Mouse (Mus musculus): ENCODE data around the gene Tubgcp6. TPM values are rescaled to one million over a fixed set of nuclear protein-coding genes. Genes with fewer than 3 reads are reported as not detected.

Gene Tubgcp6
- polyA plus RNA-seq, 1 experiment from 2014 or later, result 3.3 TPM

- TF ChIP-seq CTCF (IDR thresholded peaks at IDR 0.05; ENCODE audit: low read depth) (no peak), EP300 (IDR thresholded peaks at IDR 0.05; ENCODE audit: low read depth) (no peak)
- no peak for ATAC-seq
- Histone ChIP-seq H3K27me3 (ENCODE audit: insufficient read depth, low read length) (peaks cover 51% of the 10 kb centered on the region), H3K9me3 (ENCODE audit: low read length) (no peaks in the 10 kb centered on the region), H3K27ac (ENCODE audit: low read depth) (no peak overlapping the region), H3K4me3 (ENCODE audit: low read depth, low read length) (no peak overlapping the region), H3K4me2 (ENCODE audit: low read depth, low read length) (no peak overlapping the region), H3K4me1 (ENCODE audit: insufficient read depth) (no peaks in the 10 kb centered on the region), H3K9ac (replicated peaks) (no peak overlapping the region), H3K36me3 (replicated peaks; ENCODE audit: insufficient read depth, low read length) (no peaks in the 10 kb centered on the region)
- DNase-seq, result no peak
- 25% methylated on average over 6 of the region's 6 CpGs for WGBS (ENCODE audit: insufficient replicate concordance)
Observed at GRCm38 (mm10) chr15:89058736-89059135, 64.2 kb downstream of the Tubgcp6 start.

- H3K27me3 ChIP-seq (ENCODE audit: insufficient read depth, low read length), result peaks cover 24% of the 10 kb centered on the region
- no peak for ATAC-seq
- TF ChIP-seq EP300 (IDR thresholded peaks at IDR 0.05; ENCODE audit: low read depth) (no peak), CTCF (IDR thresholded peaks at IDR 0.05; ENCODE audit: low read depth) (no peak)
- no peak for DNase-seq
- 71% methylated on average over 7 of the region's 7 CpGs for WGBS (ENCODE audit: insufficient replicate concordance)
- no peak overlapping the region for H3K27ac ChIP-seq (ENCODE audit: low read depth)
- H3K9me3 ChIP-seq (ENCODE audit: low read length), result no peaks in the 10 kb centered on the region
- H3K36me3 ChIP-seq (replicated peaks; ENCODE audit: insufficient read depth, low read length), result no peaks in the 10 kb centered on the region
- H3K4me3 ChIP-seq (ENCODE audit: low read depth, low read length), result no peak overlapping the region
- H3K9ac ChIP-seq (replicated peaks), result no peak overlapping the region
- no peaks in the 10 kb centered on the region for H3K4me1 ChIP-seq (ENCODE audit: insufficient read depth)
- H3K4me2 ChIP-seq (ENCODE audit: low read depth, low read length), result no peak overlapping the region
Observed at GRCm38 (mm10) chr15:89054666-89055065, 68.2 kb downstream of the Tubgcp6 start.

Small RNA genes within 50 kb of the gene (microRNA-seq; reads per million reads assigned to microRNA genes)
- gene Mir7118, result 2.4 reads per million

Other genes starting within 250 kb of the Tubgcp6 start
- gene Ttll8, start 168.7 kb downstream of the Tubgcp6 start, polyA plus RNA-seq (2015; fragmentation: Nextera tagmentation; extraction: Ambion mirVana), result not detected in 2 replicates
- gene Mlc1, start 144.1 kb downstream of the Tubgcp6 start, polyA plus RNA-seq (2015; fragmentation: Nextera tagmentation; extraction: Ambion mirVana), result not detected in 2 replicates
- not detected in 2 replicates for gene Mov10l1, start 140.2 kb downstream of the Tubgcp6 start, polyA plus RNA-seq (2015; fragmentation: Nextera tagmentation; extraction: Ambion mirVana)
- gene Panx2, start 63.4 kb downstream of the Tubgcp6 start, polyA plus RNA-seq (2015; fragmentation: Nextera tagmentation; extraction: Ambion mirVana), result not detected in 2 replicates
- gene Trabd, start 48.0 kb downstream of the Tubgcp6 start, polyA plus RNA-seq (2015; fragmentation: Nextera tagmentation; extraction: Ambion mirVana), result 23.3 and 23.6 TPM in 2 replicates
- 14.3 and 14.7 TPM in 2 replicates for gene Selenoo, start 34.0 kb downstream of the Tubgcp6 start, polyA plus RNA-seq (2015; fragmentation: Nextera tagmentation; extraction: Ambion mirVana)
- gene Hdac10, start 5.6 kb upstream of the Tubgcp6 start, polyA plus RNA-seq (2015; fragmentation: Nextera tagmentation; extraction: Ambion mirVana), result 4.9 and 6.3 TPM in 2 replicates
- gene Mapk12, start 17.6 kb upstream of the Tubgcp6 start, polyA plus RNA-seq (2015; fragmentation: Nextera tagmentation; extraction: Ambion mirVana), result 2.1 and 2.4 TPM in 2 replicates
- gene Mapk11, start 26.5 kb upstream of the Tubgcp6 start, polyA plus RNA-seq (2015; fragmentation: Nextera tagmentation; extraction: Ambion mirVana), result 0.66 and 0.81 TPM in 2 replicates
- gene Plxnb2, start 57.7 kb upstream of the Tubgcp6 start, polyA plus RNA-seq (2015; fragmentation: Nextera tagmentation; extraction: Ambion mirVana), result 27.2 and 29.7 TPM in 2 replicates
- 2.6 and 2.7 TPM in 2 replicates for gene Dennd6b, start 73.4 kb upstream of the Tubgcp6 start, polyA plus RNA-seq (2015; fragmentation: Nextera tagmentation; extraction: Ambion mirVana)
- 13.9 and 18.1 TPM in 2 replicates for gene Ppp6r2, start 88.4 kb upstream of the Tubgcp6 start, polyA plus RNA-seq (2015; fragmentation: Nextera tagmentation; extraction: Ambion mirVana)
- 16.5 and 17.0 TPM in 2 replicates for gene Sbf1, start 192.2 kb upstream of the Tubgcp6 start, polyA plus RNA-seq (2015; fragmentation: Nextera tagmentation; extraction: Ambion mirVana)
- gene Adm2, start 199.6 kb upstream of the Tubgcp6 start, polyA plus RNA-seq (2015; fragmentation: Nextera tagmentation; extraction: Ambion mirVana), result 1.4 and 3.7 TPM in 2 replicates
- 22.9 and 27.0 TPM in 2 replicates for gene Miox, start 211.3 kb upstream of the Tubgcp6 start, polyA plus RNA-seq (2015; fragmentation: Nextera tagmentation; extraction: Ambion mirVana)
- 22.1 and 24.0 TPM in 2 replicates for gene Lmf2, start 232.5 kb upstream of the Tubgcp6 start, polyA plus RNA-seq (2015; fragmentation: Nextera tagmentation; extraction: Ambion mirVana)
- 59.4 and 59.8 TPM in 2 replicates for gene Ncaph2, start 232.6 kb upstream of the Tubgcp6 start, polyA plus RNA-seq (2015; fragmentation: Nextera tagmentation; extraction: Ambion mirVana)